Mouse (Mus musculus): ENCODE results near the gene Elovl2. TPM values are rescaled to one million over a fixed set of nuclear protein-coding genes. Genes with fewer than 3 reads are reported as not detected.

Gene Elovl2
- polyA plus RNA-seq, 1 experiment from 2014 or later = 3.5 TPM

Other genes with a start within 250 kb of the Elovl2 start
- gene Pak1ip1, start 219.4 kb downstream of the Elovl2 start, polyA plus RNA-seq (2015; fragmentation: Nextera tagmentation; extraction: Ambion mirVana) = 60.7 and 63.1 TPM in 2 replicates
- 215 and 225 TPM in 2 replicates for gene Tmem14c, start 204.1 kb downstream of the Elovl2 start, polyA plus RNA-seq (2015; fragmentation: Nextera tagmentation; extraction: Ambion mirVana)
- gene Mak, start 140.7 kb downstream of the Elovl2 start, polyA plus RNA-seq (2015; fragmentation: Nextera tagmentation; extraction: Ambion mirVana) = 1.3 and 1.7 TPM in 2 replicates
- gene Gcm2, start 109.4 kb downstream of the Elovl2 start, polyA plus RNA-seq (2015; fragmentation: Nextera tagmentation; extraction: Ambion mirVana) = not detected in 2 replicates
- gene Sycp2l, start 106.1 kb downstream of the Elovl2 start, polyA plus RNA-seq (2015; fragmentation: Nextera tagmentation; extraction: Ambion mirVana) = not detected in 2 replicates
- 11.8 and 12.7 TPM in 2 replicates for gene Smim13, start 29.4 kb upstream of the Elovl2 start, polyA plus RNA-seq (2015; fragmentation: Nextera tagmentation; extraction: Ambion mirVana)
- not detected in 2 replicates for gene Gm17364, start 53.6 kb upstream of the Elovl2 start, polyA plus RNA-seq (2015; fragmentation: Nextera tagmentation; extraction: Ambion mirVana)